Mouse (Mus musculus) brain, embryonic 14.5 days (tissue): ENCODE measurements around the gene Bet1l. TPM values are rescaled to one million over a fixed set of nuclear protein-coding genes. Genes with fewer than 3 reads are reported as not detected.

Experiments used
- DNase-seq: peaks from one replicate; pipeline ENCODE4 v3.0.0-alpha.2; 2011; ENCODE audit warnings: low read depth
- CTCF ChIP-seq: fragments of 200-500 bp; IDR thresholded peaks from 2 replicates; pipeline ENCODE4 v1.5.1; 2012; ENCODE audit warnings: inconsistent platforms, mild to moderate bottlenecking, moderate library complexity, borderline replicate concordance; ENCODE audit not compliant: insufficient read depth, insufficient read length; ENCODE audit errors: extremely low read depth
- POLR2A ChIP-seq: fragments of 200-500 bp; IDR thresholded peaks from 2 replicates; pipeline ENCODE4 v1.6.1; 2012; ENCODE audit warnings: mild to moderate bottlenecking, inconsistent platforms, borderline replicate concordance; ENCODE audit not compliant: poor library complexity, insufficient read depth, insufficient read length, severe bottlenecking; ENCODE audit errors: extremely low read depth
- polyA plus RNA-seq: library from polyadenylated mRNA; depleted of rRNA; stranded (reverse); fragments of >200 nt; gene quantifications from 2 replicates; pipeline ENCODE4 v1.2.3, GENCODE M21; 2012

Bet1l gene
- polyA plus RNA-seq, 1 experiment, result 26.9 TPM

DNA sequence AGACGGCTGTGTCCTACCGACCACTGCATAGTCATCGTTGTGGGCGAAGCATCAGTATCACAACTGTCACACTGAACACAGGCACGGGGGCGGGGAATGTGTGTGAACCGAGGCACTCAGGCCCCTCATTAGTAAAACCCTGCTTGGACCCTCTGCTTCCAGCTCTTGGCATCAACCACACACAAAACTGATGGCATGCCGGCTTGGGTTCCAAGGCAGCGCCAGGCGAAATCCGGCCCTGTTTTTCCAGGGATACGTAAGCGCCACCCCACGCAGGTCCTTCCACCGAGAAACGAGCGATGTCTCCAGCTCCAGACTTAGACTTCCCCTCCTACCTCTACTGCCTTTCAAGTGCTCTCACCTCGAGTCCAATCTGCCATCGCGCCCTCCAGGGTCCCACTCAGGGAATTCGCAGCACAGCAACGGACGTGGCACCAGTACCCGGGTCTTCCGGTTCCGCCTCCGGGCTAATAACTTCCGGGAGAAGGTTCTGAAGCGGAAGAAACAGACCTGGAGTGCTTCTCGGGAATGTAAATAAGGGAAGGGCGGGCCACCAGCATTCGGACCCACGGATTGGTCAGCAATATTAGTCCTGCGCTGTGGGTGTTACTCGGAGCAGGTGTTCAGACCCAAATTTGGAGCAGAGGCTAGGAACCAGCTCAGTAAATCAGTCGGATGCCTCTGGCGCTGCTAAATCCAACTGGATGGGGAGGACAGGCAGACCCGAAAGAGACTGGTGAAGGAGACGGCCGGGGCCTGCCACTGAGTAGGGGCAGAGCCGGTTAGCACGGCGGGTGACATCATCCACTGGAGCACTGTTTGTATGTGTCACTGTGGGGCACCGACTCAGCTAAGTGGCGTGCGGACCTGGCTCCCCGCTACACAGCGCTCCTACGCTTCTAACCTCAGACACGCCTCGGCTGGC, 1.3 kb downstream of the Bet1l start, which contains the start of gene Gm45785:
Gm45785 (minus strand) TSS at position 472 of the 925 bp plus-strand sequence.
- DNase-seq, result peak; percentile 96
- TF ChIP-seq POLR2A, result no peak; the same call in 1 of the 2 replicates
- no peak for TF ChIP-seq CTCF

DNA sequence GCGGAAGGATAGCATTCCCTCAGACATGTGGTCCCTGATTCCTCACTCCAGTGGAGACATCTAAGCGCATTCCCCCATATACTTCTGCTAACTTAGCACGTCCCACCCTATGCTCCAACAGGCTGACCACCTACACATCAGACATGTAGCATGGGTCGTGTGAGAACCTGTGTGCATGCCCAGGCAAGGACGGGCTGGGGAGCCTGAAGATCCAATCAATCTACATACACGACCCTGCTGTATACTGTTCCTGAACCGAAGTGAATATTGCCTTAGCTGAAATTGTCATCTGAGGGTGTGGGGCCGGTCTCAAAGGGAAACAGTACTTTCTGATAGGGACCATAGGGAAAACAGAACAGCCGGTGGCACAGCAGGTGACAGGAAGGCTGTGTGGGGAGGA, 2.2 kb downstream of the Bet1l start:
- TF ChIP-seq POLR2A, result no peak
- no peak for TF ChIP-seq CTCF
- no peak for DNase-seq

DNA sequence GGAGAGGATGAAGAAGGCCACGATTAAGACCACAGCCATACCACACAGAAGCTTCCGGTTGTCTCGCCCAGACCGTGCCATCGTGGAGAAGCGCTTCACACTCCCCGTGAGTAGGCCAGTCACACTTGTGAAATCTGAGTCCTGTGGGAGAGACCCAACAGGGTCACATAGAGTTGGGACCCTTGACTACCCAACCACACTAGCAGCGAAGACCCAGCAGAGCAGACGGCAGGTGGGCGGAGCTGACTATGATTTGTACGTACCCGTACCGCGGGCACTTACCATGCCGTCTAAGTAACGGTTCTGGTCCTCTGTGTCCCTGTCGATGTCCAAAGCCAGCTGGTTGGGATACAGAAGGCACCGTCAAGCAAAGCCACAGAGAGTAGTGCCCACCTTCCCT, 2.9 kb downstream of the Bet1l start:
- TF ChIP-seq POLR2A, result no peak
- DNase-seq, result no peak

DNA sequence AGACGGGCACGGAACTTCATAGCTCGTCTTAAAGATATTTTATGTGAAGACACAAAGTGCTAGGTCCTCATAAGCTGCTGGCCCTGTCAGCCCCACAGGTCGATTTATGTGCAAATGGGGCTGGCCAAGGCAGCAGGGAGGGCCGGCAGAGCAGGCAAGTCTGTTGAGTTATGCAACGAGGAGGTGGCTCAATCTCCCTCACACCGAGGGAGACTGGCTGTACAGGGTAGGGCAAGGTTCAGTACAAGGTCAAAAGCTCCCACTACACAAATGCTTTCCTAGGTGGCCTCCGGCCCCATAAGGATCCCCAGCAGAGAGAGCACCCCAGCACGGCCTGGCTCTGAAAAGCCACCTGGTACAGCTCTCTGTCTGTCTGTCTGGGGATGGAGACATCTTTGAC, 4.0 kb downstream of the Bet1l start:
- TF ChIP-seq POLR2A (no peak), CTCF (no peak)
- DNase-seq, result no peak

DNA sequence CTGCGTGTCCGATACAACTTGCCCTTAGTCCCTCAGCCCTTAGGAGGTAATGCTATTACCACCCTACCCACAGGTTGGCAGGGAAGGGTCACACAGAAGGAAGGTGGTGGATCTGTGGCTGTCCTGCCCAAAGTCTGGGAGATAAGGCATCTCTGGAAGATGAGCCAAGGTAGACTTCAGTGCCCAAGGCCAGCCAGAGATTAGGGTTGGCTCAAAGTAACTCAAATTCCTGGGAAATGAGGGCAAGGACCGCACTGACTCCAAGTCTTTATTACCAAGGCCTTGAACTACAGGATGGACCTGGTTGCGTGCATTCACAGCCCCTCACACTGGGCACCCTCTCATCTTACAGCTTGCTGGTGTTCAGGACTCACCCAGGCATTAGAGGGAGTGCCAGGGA, 5.5 kb downstream of the Bet1l start:
- DNase-seq, result no peak
- no peak for TF ChIP-seq CTCF
- TF ChIP-seq POLR2A, result no peak

DNA sequence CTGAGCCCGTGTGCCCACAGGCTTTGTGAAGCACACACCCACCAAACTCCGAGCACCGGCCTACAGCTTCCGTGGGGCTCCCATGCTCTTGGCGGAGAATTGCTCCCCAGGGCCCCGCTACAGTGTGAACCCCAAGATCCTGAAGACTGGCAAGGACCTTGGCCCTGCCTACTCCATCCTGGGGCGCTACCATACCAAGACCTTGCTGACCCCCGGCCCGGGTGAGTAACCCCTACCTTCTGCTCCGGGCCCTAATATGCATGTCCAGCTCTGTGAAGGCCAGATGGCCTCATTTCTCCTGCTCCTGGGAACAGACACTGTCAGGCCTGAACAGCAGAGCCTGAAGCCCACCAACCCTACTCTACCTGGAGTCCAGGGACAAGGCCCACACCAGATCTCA, 8.8 kb downstream of the Bet1l start:
- TF ChIP-seq POLR2A (no peak), CTCF (no peak)
- DNase-seq, result no peak

DNA sequence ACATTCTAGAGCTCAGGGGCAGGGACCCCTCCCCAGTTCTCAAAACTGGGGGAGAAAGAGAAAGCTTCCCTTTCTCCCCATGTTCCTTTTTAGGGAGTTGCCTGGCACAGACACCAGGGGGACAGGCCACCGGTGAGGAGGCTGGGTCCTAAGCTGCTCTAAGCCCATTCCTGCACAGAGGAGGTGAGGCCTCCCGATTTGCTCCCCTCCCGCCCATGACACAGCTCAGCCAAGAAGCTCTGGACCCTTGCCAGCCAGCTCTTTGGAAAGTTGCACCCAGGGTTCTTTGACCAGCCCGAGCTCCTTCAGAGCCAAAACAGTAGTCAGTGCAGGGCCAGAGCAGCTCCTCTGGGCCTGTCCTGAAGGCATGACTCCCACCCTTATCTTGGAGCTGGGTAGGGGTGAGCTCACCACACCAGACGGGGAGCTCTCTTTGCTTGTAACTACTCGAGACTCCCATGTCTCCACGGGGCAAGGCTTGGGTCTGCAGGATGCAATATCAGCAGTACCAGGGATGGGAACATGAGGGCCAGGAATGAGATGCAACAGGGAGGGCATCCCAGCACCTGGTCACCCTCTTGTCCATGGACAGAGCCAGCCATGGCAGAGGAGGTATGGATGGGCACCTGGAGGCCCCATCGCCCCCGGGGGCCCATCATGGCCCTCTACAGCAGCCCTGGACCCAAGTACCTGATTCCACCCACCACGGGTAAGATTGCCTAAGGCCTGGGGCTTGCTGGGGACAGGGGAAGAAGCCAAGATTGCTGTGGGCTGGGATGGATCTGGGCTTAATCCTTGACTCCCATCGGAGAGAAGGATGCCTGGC, 9.4 kb downstream of the Bet1l start, which contains the start of gene Odf3:
Odf3 (plus strand) TSS at position 51 of the 826 bp plus-strand sequence.
- peak; percentile 43 for DNase-seq
- TF ChIP-seq POLR2A (no peak), CTCF (no peak)

DNA sequence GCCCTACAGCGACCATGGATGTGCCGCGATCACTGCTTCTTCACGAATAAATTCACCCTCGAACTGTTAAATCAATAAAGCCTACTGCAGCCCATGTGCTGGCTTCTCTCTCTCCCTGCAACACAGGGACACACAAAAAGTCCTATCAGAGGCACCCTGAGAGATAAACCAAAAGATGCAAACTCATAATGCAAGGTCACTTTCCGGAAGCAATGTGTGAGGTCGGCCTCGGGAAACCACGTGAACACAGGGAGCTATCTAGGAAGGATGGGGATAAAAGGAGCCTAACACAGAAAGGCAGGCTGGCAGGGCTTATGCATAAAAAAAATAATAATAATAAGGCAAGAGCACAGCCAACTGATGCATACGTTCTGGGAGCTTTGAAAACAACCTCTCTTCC, 10.7 kb downstream of the Bet1l start:
- TF ChIP-seq CTCF (no peak), POLR2A (no peak)

DNA sequence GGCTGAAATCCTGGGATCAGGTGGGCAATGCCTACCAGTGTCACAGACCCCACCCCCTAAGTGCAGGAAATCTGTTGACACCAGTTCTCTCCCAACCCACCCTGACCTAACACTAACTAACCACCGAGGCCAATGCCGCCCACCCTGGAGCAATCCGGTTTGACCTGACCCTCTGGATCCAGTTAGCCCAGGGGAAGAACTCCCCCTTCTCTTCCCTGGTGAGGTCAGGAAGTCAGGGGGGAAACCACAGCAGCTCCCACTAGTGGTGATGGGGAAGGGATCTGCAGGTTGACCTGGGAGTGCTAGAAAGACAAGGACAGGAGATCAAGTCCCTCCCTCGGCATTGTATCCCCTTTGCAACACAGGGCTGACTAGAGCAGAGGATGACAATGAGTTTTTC, 11.7 kb downstream of the Bet1l start:
- no peak for TF ChIP-seq CTCF

More for the DNA sequence above, 10.7 kb downstream of the Bet1l start:
- DNase-seq, result no peak

DNA sequence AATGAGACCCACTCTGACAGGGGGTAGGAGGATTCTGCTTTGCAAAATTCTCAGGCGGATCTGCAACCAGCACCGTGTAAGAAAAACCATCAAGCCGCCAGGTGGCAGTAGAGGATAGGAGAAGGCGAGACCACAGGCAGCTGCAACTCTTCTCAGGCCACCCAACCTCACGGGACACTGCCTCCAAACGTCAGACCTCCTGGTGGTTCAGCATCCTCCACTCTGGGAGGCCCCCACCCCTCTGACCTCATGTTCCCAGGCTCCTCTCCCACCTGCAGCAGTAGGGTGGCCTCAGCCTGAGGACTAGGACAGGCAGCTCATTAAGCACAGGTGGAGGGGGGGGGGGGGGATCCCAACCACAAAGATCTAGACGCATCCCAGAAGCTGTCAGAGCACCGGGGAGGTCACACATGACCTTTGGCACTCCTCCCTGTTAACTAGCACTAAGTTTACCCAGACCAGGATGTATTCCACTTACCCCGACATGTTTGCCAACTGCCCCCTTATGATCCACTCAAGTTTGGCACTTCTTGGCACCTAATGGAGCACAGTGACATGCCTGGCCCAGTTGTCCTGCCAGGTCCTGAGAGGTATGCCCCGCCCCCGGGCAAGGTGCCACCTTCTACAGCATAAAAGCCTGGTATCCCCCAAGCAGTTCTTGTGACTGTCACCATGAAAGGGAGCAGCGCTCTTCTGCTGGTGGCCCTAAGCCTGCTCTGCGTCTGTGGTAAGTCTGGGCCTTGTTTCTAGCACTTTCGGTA, 12.3 kb downstream of the Bet1l start, which contains the start of gene Scgb1c1:
Scgb1c1 (plus strand) TSS at position 643 of the 761 bp plus-strand sequence.
- TF ChIP-seq CTCF (peak; percentile 88), POLR2A (no peak)
- DNase-seq, result peak; percentile 91

More for the DNA sequence above, 11.7 kb downstream of the Bet1l start:
- no peak for DNase-seq

DNA sequence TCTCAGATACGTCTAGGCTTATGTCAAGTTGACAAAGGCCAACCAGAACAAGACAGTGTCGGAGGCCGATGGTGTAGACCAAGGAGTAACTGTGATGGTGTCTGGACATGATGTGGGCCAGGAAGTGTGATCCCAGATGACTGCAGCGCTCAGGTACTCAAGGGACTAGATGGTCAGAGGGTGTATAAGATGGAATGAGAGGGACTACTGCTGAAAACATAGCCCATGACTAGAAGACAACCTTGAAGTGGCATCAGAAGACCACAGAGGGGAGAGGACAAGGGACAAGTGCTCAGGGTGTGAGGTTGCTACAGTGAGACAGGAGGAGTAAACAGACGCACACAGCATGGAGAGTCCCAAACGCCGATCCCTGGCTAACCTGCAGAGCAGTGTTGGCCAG, 13.6 kb downstream of the Bet1l start:
- no peak for DNase-seq

More for the DNA sequence above, 13.6 kb downstream of the Bet1l start:
- TF ChIP-seq CTCF (no peak), POLR2A (no peak)
